Mouse (Mus musculus) liver, adult 2 months (tissue): ENCODE data around the gene Nxpe2. TPM values are rescaled to one million over a fixed set of nuclear protein-coding genes. Genes with fewer than 3 reads are reported as not detected.

ENCODE experiments used
- DNase-seq: peaks from one replicate; pipeline ENCODE4 v3.0.0-alpha.2; 2011; ENCODE audit warnings: low read depth, low spot score; ENCODE audit errors: extremely low read depth
- H3K27ac ChIP-seq: fragments of 200-500 bp; replicated peaks from 2 replicates; pipeline ENCODE4 v1.5.1; 2012; ENCODE audit warnings: low read depth, mild to moderate bottlenecking, control low read depth, inconsistent platforms, low read length; ENCODE audit not compliant: insufficient read depth
- H3K27me3 ChIP-seq: fragments of 200-500 bp; 2 replicates; pipeline ENCODE4 v1.6.1; 2012; ENCODE audit warnings: mild to moderate bottlenecking, moderate library complexity, low read length, inconsistent platforms; ENCODE audit not compliant: control insufficient read depth, insufficient read depth
- H3K36me3 ChIP-seq: fragments of 200-500 bp; 2 replicates; pipeline ENCODE4 v1.6.1; 2012; ENCODE audit warnings: low read length, inconsistent platforms; ENCODE audit not compliant: control insufficient read depth, insufficient read depth
- H3K4me1 ChIP-seq: fragments of 200-500 bp; 2 replicates; pipeline ENCODE4 v1.6.1; 2011; ENCODE audit warnings: low read length; ENCODE audit not compliant: control insufficient read depth, insufficient read depth
- H3K4me3 ChIP-seq: fragments of 200-500 bp; 2 replicates; pipeline ENCODE4 v1.5.1; 2011; ENCODE audit warnings: low read depth, mild to moderate bottlenecking, control low read depth, low read length, moderate library complexity; ENCODE audit not compliant: insufficient read depth
- H3K79me2 ChIP-seq: fragments of 200-500 bp; 2 replicates; pipeline ENCODE4 v1.6.1; 2012; ENCODE audit warnings: inconsistent platforms, mild to moderate bottlenecking, low read length, moderate library complexity; ENCODE audit not compliant: control insufficient read depth, insufficient read depth
- H3K9ac ChIP-seq: fragments of 200-500 bp; 2 replicates; pipeline ENCODE4 v1.6.1; 2012; ENCODE audit warnings: low read depth, mild to moderate bottlenecking, control low read depth, inconsistent platforms, low read length
- CTCF ChIP-seq: fragments of 200-500 bp; IDR thresholded peaks from 2 replicates; pipeline ENCODE4 v1.5.1; 2011; ENCODE audit warnings: low read depth, low read length, control low read depth
- POLR2A ChIP-seq: fragments of 200-500 bp; IDR thresholded peaks from 2 replicates; pipeline ENCODE4 v1.6.1; 2011; ENCODE audit warnings: low read length, control low read depth; ENCODE audit not compliant: insufficient read depth; ENCODE audit errors: extremely low read depth
- WGBS: fragments of 180-500 bp; shearing (Covaris S2); methylation state at CpG from one replicate; pipeline ENCODE4 v1.1.7; 2018; 5-methylcytosine and 5-hydroxymethylcytosine counted together
- polyA plus RNA-seq: library from polyadenylated mRNA; depleted of rRNA; stranded (reverse); fragments of >200 nt; gene quantifications from 2 replicates; pipeline ENCODE4 v1.2.3, GENCODE M21; 2012; rRNA removed
- total RNA-seq: library from RNA; depleted of rRNA; stranded (reverse); fragments of >200 nt; gene quantifications from 2 replicates; pipeline ENCODE4 v1.2.3, GENCODE M21; 2014; rRNA removed

The Nxpe2 gene
- 8.7 and 21.4 TPM in 2 replicates for total RNA-seq
- 11.7 and 12.6 TPM in 2 replicates for polyA plus RNA-seq

DNA sequence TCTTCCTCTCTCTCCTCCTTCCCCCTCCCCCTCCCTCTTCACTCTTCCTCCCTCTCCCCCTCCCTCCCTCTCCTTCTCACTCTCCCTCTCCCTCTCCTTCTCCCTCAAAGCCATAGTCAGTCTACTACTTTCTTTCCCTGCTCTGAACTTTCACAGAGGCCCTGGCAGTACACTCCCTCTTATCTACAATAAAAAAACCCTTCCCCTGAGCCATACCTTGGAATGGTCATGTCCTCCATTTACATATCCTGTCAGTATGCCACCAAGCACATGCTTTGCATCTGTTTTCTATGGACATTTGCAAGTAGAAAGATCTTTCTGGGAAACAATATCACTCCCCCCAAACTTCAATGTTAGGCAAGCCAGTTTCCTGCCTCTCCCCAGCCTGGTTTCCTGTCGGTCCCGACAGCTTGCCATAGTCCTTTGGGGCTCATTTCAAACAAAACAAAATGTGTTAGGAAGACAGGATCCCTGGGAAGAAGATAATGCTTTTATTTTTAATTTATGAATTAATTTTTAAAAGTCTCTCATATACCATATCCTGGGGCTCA is at the start of gene Nxpe2:
TSS of gene Nxpe2 (minus strand) at position 307 of the 551 bp plus-strand sequence.
- H3K9ac ChIP-seq, result no peak within 1 kb of the TSS
- H3K27me3 ChIP-seq, result no peaks in the 10 kb centered on the region
- no peaks in the 10 kb centered on the region; the same call in 1 of the 2 replicates for H3K4me1 ChIP-seq
- 79% methylated on average over 2 of the region's 2 CpGs for WGBS
- peak within 1 kb of the TSS; percentile 47 for H3K27ac ChIP-seq
- no peak for DNase-seq
- no peaks in the 10 kb centered on the region for H3K36me3 ChIP-seq
- TF ChIP-seq CTCF (no peak), POLR2A (no peak)
- no peak within 1 kb of the TSS for H3K4me3 ChIP-seq
- H3K79me2 ChIP-seq, result no peaks in the 10 kb centered on the region

DNA sequence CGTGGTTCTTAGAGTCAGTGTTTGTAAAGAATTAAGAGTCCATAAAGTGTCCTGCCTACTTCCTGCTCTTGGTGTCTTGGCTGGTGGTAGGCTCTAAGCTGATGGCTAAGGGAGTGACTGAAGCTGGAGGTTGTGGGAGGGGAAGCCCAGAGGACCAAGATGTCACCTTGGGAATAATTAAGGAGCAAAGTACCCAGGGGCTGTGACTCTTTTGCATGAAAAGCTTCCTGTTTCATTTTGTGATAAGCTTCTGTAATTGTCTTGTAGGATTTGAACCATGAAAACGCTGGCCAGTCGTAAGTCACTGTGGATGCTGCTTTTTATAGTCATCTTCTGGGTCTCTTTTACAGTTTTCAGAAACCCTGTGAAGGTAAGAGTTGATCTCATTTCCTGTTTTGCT is 36.7 kb upstream of the Nxpe2 start:
- no peaks in the 10 kb centered on the region for H3K36me3 ChIP-seq
- H3K4me1 ChIP-seq, result no peaks in the 10 kb centered on the region
- no peak overlapping the region for H3K27ac ChIP-seq
- no peak overlapping the region for H3K4me3 ChIP-seq
- no peaks in the 10 kb centered on the region for H3K79me2 ChIP-seq
- no peak overlapping the region for H3K9ac ChIP-seq
- 70% methylated on average over 3 of the region's 3 CpGs for WGBS
- H3K27me3 ChIP-seq, result no peaks in the 10 kb centered on the region
- no peak for DNase-seq
- TF ChIP-seq CTCF (no peak), POLR2A (no peak)

DNA sequence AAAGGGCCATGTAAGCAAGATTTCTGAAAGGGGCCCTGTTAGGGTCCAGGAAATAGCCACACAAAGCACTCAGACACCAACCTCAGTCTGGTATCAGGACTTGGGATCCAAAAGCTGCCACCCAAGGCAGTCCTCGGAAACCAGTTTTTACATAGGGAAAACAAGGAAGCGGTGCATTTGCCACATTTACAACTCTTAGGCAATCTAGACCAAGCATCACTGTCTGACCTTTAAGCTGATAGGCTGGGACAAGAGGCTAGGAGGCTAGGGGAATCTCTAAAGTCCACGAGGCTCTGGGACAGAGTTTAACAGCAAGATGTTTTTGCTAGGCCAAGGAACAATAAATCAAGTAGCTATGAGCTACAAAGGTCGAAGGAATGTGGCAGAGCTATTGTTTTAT is 35.2 kb upstream of the Nxpe2 start:
- Histone ChIP-seq H3K27ac (no peak overlapping the region), H3K27me3 (no peaks in the 10 kb centered on the region), H3K9ac (no peak overlapping the region), H3K4me1 (no peaks in the 10 kb centered on the region), H3K79me2 (no peaks in the 10 kb centered on the region), H3K36me3 (no peaks in the 10 kb centered on the region), H3K4me3 (no peak overlapping the region)
- WGBS, result 83% methylated on average over 4 of the region's 4 CpGs
- peak; percentile 7 for DNase-seq
- TF ChIP-seq POLR2A, result no peak
- no peak for TF ChIP-seq CTCF

DNA sequence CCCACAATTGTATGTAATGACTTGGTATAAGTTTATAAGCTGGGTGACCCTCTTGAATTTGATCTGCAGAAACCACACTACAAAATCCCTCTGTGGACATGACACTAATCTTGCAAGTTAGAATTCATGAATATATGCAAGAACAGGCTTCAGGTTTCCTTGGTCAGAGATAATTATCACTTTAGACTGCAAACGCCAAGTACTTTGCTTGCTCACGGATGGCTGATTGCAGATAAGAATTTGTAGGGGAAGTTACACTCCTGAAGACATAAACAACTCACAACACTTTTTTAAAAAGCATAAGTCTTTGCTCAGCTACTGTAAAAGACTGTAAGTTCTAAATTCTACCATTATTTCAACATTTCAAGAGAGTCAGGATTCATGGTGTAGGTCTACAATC is 21.1 kb upstream of the Nxpe2 start:
- H3K36me3 ChIP-seq, result no peaks in the 10 kb centered on the region
- H3K27ac ChIP-seq, result no peak overlapping the region
- no peak overlapping the region for H3K4me3 ChIP-seq
- no peak overlapping the region for H3K9ac ChIP-seq
- H3K27me3 ChIP-seq, result no peaks in the 10 kb centered on the region
- no peaks in the 10 kb centered on the region for H3K4me1 ChIP-seq
- DNase-seq, result no peak
- no peaks in the 10 kb centered on the region for H3K79me2 ChIP-seq
- no peak for TF ChIP-seq POLR2A
- TF ChIP-seq CTCF, result no peak
- 45% methylated on average over 2 of the region's 2 CpGs for WGBS

DNA sequence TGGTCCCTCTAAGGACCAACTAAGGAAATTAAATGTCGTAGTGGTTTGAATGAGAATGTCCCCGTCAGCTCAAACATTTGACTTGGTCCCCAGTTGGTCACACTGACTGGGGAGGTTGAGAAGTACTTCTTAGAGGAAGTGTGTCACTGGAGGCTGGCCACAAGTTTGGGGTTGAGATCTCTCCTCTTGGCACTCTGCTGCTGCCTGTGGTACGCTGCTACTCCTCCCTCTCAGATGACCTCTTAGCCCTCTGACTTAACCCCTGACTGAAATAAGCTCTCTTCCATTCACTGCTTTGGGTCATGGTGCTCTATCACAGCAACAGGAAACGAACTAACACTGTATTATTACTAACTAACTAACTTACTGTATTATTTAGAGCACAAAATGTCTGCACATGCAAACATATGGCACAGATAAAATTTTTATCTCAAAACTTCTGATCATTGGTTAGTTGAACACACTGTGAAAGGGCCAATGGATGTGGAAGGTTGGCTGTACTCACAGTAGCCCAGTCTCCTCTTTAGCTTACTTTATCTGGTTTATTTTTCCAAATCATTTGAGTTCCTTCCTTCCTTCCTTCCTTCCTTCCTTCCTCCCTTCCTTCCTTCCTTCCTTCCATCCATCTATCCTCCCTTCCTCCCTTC is 20.1 kb upstream of the Nxpe2 start:
- Histone ChIP-seq H3K36me3 (no peaks in the 10 kb centered on the region), H3K27me3 (no peaks in the 10 kb centered on the region), H3K27ac (no peak overlapping the region), H3K9ac (no peak overlapping the region), H3K79me2 (no peaks in the 10 kb centered on the region), H3K4me3 (no peak overlapping the region), H3K4me1 (no peaks in the 10 kb centered on the region)
- 71% methylated on average over 4 of the region's 4 CpGs for whole genome bisulfite sequencing
- no peak for TF ChIP-seq CTCF
- TF ChIP-seq POLR2A, result no peak
- no peak for DNase-seq

DNA sequence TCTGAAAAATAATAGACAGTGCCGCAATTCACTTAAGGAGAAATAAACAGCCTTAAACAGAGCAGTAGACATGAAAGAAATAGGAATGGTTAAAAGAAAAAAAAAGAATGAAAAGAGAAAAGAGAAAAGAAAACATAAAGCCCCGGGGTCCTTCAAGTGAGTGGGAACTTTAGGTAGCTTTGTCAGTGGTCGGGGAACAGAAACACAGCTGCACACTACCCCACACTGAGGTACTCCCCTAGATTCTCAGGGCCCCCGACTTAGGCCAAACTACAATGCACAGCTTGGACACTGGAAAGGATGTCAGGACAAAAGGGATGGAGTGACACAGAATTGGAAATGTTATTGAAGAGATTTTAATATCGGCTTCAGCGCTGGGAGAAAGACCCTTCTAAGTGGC is 9.5 kb upstream of the Nxpe2 start:
- TF ChIP-seq CTCF, result no peak
- no peak for TF ChIP-seq POLR2A
- Histone ChIP-seq H3K4me1 (no peaks in the 10 kb centered on the region), H3K4me3 (no peak overlapping the region), H3K27ac (no peak overlapping the region), H3K27me3 (no peaks in the 10 kb centered on the region), H3K36me3 (no peaks in the 10 kb centered on the region), H3K79me2 (no peaks in the 10 kb centered on the region), H3K9ac (no peak overlapping the region)
- DNase-seq, result no peak
- 85% methylated on average over 6 of the region's 6 CpGs for WGBS
